Mouse (Mus musculus): ENCODE results near the gene Wnt7b.

- TF ChIP-seq POLR2A (IDR thresholded peaks at IDR 0.05; ENCODE audit: low read depth, low read length): no peak
- TF ChIP-seq CTCF (IDR thresholded peaks at IDR 0.05; ENCODE audit: borderline replicate concordance, insufficient read depth, low read length): no peak
These were observed 18.1 kb downstream of the Wnt7b start for GRCm38 (mm10) chr15:85564034-85564769.

All from embryonic fibroblast, embryonic 13.5 days (primary cell).